Mouse (Mus musculus) heart, embryonic 16.5 days (tissue): ENCODE measurements around the gene Plscr5. TPM values are rescaled to one million over a fixed set of nuclear protein-coding genes. Genes with fewer than 3 reads are reported as not detected.
"Not testable (repeated sequence)": the region's sequence is repeated elsewhere in the genome, so short reads cannot be mapped to it uniquely, and the experiment has no call there.

Source experiments
- ATAC-seq: fragments of 200-750 bp; cut with Nextera tagmentation; replicated peaks from 2 replicates; pipeline ENCODE4 v1.8.0; 2017; ENCODE audit warnings: moderate number of reproducible peaks; ENCODE audit not compliant: insufficient read depth, low FRiP score; ENCODE audit errors: extremely low read depth
- H3K27ac ChIP-seq: fragments of 300-500 bp; sonication (generic); 2 replicates; pipeline ENCODE4 v1.5.1; 2014; ENCODE audit warnings: mild to moderate bottlenecking, low read length, control low read depth, moderate library complexity
- H3K27me3 ChIP-seq: fragments of 300-500 bp; sonication (generic); 2 replicates; pipeline ENCODE4 v1.6.1; 2014; ENCODE audit warnings: low read length, mixed read lengths; ENCODE audit not compliant: control insufficient read depth, insufficient read depth
- H3K36me3 ChIP-seq: fragments of 300-500 bp; sonication (generic); 2 replicates; pipeline ENCODE4 v1.6.1; 2014; ENCODE audit not compliant: control insufficient read depth, insufficient read depth
- H3K4me1 ChIP-seq: fragments of 300-500 bp; sonication (generic); 2 replicates; pipeline ENCODE4 v1.6.1; 2014; ENCODE audit warnings: low read length, mixed read lengths; ENCODE audit not compliant: control insufficient read depth, insufficient read depth
- H3K4me2 ChIP-seq: fragments of 300-500 bp; sonication (generic); 2 replicates; pipeline ENCODE4 v1.6.1; 2014; ENCODE audit warnings: low read depth, mild to moderate bottlenecking, control low read depth, low read length
- H3K4me3 ChIP-seq: fragments of 300-500 bp; sonication (generic); 2 replicates; pipeline ENCODE4 v1.5.1; 2014; ENCODE audit warnings: mild to moderate bottlenecking, control low read depth, low read length
- H3K9ac ChIP-seq: fragments of 300-500 bp; sonication (generic); 2 replicates; pipeline ENCODE4 v1.6.1; 2014; ENCODE audit warnings: low read length, control low read depth
- H3K9me3 ChIP-seq: fragments of 300-500 bp; sonication (generic); replicated peaks from 2 replicates; pipeline ENCODE4 v1.6.1; 2016; ENCODE audit warnings: low read length; ENCODE audit not compliant: control insufficient read depth
- WGBS: fragments of 180-500 bp; shearing (Covaris S2); extraction: QIAGEN DNeasy Blood & Tissue Kit; methylation state at CpG from one replicate; pipeline ENCODE4 v1.1.7; 2014; 5-methylcytosine and 5-hydroxymethylcytosine counted together
- polyA plus RNA-seq: library from polyadenylated mRNA; unstranded; fragments of >200 nt; fragmentation: Nextera tagmentation; extraction: Ambion mirVana; gene quantifications from 2 replicates; pipeline ENCODE4 v1.2.1, GENCODE M21; 2015

The Plscr5 gene
- not detected in 2 replicates for polyA plus RNA-seq

DNA sequence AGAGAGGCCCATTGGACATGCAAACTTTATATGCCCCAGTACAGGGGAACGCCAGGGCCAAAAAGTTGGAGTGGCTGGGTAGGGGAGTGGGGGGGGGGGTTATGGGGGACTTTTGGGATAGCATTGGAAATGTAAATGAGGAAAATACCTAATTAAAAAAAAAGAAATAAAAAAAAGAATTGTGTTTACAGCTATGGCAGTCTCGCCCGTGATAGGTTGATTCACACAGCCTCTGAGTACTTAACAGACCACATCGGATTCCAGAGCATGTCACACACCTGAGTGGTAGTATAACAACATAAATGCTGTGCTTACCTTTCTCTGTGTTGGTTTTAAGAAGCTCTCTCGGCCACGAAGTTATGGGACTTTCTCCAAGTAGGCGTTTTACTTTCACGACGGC, at the start of gene Plscr5:
Gene Plscr5, plus strand, starts transcription at position 301 of the 400 bp plus-strand sequence.
- ATAC-seq, H3K36me3 ChIP-seq, H3K27ac ChIP-seq, H3K4me1 ChIP-seq, H3K4me3 ChIP-seq, H3K9me3 ChIP-seq, H3K9ac ChIP-seq, H3K27me3 ChIP-seq, H3K4me2 ChIP-seq: not testable (repeated sequence)
- 63% methylated on average over 9 of the region's 9 CpGs for WGBS

DNA sequence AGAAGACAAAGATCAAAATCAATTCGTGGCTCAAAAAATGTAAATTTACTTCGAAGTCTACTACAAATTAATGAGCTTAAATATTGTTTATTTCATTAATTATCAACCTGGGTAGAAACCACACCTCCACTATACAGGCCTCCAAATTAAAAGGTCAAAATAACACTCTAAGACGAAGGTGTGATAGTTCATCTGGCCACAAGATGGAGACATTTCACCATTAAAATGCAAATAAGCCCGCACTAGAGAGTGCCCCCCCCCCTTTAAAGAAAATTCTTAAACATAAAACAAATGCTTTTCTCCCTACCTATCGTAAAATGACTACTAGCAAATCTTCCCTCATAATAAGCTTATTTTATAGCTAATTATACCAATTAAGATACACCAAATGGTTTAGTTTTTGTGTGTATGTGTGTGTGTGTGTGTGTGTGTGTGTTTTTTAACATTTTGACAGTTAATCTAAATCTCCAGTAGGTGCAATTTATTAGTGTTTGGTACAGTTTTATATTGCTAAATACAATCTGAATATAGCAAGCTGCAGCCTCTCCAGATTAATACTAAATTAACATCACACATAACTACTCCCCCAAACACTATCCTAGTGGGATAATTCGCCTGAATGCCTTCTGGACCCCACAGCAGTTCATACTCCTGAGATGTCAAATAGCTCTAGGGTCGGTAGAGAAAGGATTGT, 45.0 kb upstream of the Plscr5 start:
- H3K27me3 ChIP-seq = no peaks in the 10 kb centered on the region
- no peaks in the 10 kb centered on the region for H3K4me1 ChIP-seq
- H3K4me2 ChIP-seq = no peak overlapping the region
- no peaks in the 10 kb centered on the region for H3K36me3 ChIP-seq
- H3K9ac ChIP-seq = no peak overlapping the region
- no peaks in the 10 kb centered on the region for H3K9me3 ChIP-seq
- WGBS = 18% methylated on average over 7 of the region's 7 CpGs
- peak; percentile 49; the same call in 1 of the 2 replicates for ATAC-seq
- no peak overlapping the region for H3K4me3 ChIP-seq
- no peak overlapping the region for H3K27ac ChIP-seq

DNA sequence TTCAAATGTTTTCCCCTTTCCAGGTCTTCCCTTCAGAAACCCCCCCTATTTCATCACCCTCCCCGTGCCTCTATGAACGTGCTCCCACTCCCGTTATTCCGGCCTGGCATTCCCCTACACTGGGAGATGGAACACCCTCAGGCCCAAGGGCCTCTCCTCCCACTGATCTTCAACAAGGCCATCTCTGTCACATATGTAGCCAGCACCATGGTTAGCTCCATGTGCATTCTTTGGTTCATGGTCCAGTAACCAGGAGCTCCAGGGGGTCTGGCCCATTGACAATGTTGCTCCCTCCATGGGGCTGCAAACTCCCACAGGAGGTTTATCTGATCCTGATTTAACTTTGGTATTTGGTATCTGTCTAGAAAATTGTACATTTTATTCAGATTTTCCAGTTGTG, 30.5 kb upstream of the Plscr5 start:
- Histone ChIP-seq H3K36me3 (no peaks in the 10 kb centered on the region), H3K27ac (no peak overlapping the region), H3K9ac (no peak overlapping the region), H3K4me1 (no peaks in the 10 kb centered on the region), H3K4me2 (no peak overlapping the region), H3K9me3 (no peaks in the 10 kb centered on the region), H3K27me3 (no peaks in the 10 kb centered on the region), H3K4me3 (no peak overlapping the region)
- no peak for ATAC-seq
- WGBS = 79% methylated on average over 4 of the region's 4 CpGs

DNA sequence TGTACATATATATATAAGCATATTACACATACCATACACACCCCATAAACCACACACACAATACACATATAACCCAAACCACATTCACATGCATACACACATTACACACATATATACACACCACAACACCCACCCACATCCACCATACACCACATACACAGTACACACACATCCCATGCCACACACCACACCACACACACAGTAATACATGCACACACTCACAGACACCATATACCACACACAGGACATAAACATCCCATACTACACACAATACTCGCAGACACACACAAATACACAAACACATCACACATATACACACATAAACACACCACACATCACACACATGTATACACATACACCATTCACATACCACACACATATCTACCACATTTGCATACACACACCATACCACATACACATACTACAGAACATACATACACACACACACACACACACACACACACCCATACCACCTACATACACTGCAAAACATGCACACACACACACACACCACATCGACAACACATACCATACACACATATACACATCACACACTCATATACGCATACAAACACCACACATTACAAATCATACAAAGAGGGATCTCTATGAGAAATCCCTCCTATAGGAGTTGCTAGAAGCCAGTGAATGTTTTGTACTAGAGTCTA, 19.3 kb upstream of the Plscr5 start:
- no peak overlapping the region for H3K4me2 ChIP-seq
- no peaks in the 10 kb centered on the region for H3K9me3 ChIP-seq
- WGBS = 95% methylated on average over 3 of the region's 3 CpGs
- ATAC-seq = no peak
- H3K36me3 ChIP-seq = no peaks in the 10 kb centered on the region
- H3K9ac ChIP-seq = no peak overlapping the region
- H3K4me3 ChIP-seq = no peak overlapping the region
- no peaks in the 10 kb centered on the region for H3K4me1 ChIP-seq
- no peaks in the 10 kb centered on the region for H3K27me3 ChIP-seq
- no peak overlapping the region for H3K27ac ChIP-seq

DNA sequence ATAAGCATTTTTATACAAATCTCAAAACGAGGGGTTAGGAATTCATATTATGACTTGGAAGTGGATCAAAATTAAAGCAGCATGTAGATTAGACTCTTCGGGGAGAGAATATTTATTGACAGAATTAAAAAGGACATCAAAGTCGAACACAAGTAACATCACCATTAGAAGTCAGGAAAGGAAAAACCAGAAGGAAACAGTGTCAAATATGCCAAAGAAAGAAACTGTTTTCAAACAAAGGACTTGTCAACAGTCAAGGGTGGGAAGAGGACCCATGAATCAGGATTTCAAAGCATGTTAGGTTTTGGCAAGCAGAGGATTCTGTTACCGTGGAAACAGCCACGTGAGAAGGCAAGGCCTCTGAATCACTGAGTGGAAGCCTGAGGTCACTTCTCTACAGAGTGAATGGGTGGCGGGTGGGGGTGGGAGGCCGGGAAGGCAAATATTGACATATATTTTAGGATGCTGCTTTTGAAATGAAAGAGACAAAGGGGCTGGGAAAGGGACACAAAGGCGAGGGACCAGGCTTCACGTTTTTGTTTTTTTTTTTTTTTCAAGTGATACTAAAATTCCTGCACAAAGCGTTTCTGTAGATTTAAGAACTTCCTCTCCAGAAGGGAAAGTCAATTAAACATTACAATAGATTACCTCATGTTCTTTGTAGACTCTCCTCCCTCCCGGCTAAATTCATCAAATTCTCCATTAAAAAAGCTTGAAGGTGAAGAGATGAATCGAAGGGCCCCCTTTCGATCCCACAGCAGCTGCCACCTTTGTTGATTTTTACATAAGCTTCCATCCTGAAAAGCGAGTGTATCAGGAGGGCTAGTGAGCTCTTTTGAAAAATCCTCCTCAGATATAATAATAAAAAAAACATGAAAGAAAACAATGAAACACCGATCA, 18.3 kb upstream of the Plscr5 start:
- H3K27me3 ChIP-seq = no peaks in the 10 kb centered on the region
- no peak for ATAC-seq
- H3K4me2 ChIP-seq = no peak overlapping the region
- H3K27ac ChIP-seq = no peak overlapping the region
- WGBS = 53% methylated on average over 15 of the region's 15 CpGs
- no peak overlapping the region for H3K9ac ChIP-seq
- H3K9me3 ChIP-seq = no peaks in the 10 kb centered on the region
- no peaks in the 10 kb centered on the region for H3K36me3 ChIP-seq
- H3K4me1 ChIP-seq = no peaks in the 10 kb centered on the region
- no peak overlapping the region for H3K4me3 ChIP-seq

DNA sequence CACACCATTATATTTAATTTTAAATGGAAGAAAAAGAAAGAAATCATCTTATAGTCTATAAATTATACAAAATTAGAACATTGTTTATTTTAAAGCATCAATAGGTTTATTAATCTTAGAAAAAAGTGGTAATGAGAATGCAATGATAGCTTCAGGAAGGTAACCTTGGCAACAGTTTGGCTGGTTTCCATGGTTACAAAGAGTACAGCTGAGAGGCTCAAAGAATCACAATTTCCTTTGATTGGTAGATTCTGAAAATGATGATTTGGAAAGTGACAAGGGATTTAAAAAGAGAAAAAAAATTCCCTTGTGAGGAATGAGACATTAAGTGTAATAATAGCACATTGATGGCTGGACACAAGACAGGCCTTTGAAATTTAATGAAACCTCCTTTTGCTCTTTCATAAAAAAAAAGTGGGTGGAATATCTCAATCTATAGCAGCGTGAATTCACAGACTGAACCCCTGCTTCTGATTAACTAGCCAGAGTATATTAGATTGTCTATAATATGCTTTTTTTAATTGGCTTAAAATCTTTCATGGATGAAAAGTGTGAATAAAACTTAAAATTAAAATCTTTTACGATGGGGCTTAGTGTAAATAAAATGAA, 13.8 kb upstream of the Plscr5 start:
- no peaks in the 10 kb centered on the region for H3K9me3 ChIP-seq
- H3K9ac ChIP-seq = no peak overlapping the region
- no peak overlapping the region for H3K4me3 ChIP-seq
- no peaks in the 10 kb centered on the region for H3K27me3 ChIP-seq
- H3K36me3 ChIP-seq = no peaks in the 10 kb centered on the region
- WGBS = 76% methylated on average over 2 of the region's 2 CpGs
- no peaks in the 10 kb centered on the region for H3K4me1 ChIP-seq
- no peak for ATAC-seq
- no peak overlapping the region for H3K27ac ChIP-seq
- H3K4me2 ChIP-seq = no peak overlapping the region

DNA sequence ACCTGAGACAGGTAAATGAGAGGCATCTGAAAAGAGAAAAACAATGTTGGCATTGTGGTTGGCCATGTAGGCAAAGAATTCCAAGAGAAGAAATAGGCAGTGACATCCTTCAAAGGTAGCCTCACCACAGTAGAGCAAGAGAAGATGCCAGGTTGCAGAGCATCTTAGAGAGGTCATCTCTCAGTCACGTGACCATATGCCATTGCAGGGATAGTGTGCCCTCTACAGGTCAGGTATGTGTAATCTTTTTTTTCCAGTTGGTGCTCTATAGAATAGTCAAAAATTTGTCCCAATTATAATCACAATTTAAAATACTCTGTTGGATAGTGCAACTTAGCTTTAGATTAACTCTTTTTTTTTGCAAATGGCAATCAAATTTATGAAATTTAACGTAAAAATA, 1.4 kb upstream of the Plscr5 start:
- Histone ChIP-seq H3K9me3 (no peaks in the 10 kb centered on the region), H3K4me1 (no peaks in the 10 kb centered on the region), H3K36me3 (no peaks in the 10 kb centered on the region), H3K9ac (no peak overlapping the region), H3K4me2 (no peak overlapping the region), H3K27ac (no peak overlapping the region), H3K4me3 (no peak overlapping the region), H3K27me3 (no peaks in the 10 kb centered on the region)
- ATAC-seq = no peak
- 80% methylated on average over 2 of the region's 2 CpGs for WGBS

DNA sequence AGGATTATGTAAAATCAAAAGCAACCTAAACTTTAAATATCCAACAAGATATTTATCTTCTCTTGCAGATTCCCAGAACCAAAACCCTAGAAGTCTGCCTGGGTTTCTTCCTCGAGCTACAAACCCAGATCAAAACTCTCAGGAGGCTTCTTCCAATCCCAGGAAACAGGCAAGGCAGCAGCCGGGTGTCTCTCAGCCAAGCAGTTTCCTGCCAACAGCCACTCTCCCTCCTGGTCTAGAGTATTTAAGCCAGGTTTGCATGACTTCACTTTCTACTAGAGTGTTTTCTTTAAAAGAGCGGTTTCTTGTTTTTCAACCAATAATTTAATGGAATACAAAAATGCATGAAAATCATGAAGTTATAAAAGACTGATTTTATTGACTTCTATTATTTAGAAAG, 5.7 kb downstream of the Plscr5 start:
- H3K27me3 ChIP-seq = no peaks in the 10 kb centered on the region
- 51% methylated on average over 3 of the region's 3 CpGs for WGBS
- no peak overlapping the region for H3K4me3 ChIP-seq
- H3K4me1 ChIP-seq = no peaks in the 10 kb centered on the region
- H3K9me3 ChIP-seq = no peaks in the 10 kb centered on the region
- no peak overlapping the region for H3K9ac ChIP-seq
- ATAC-seq = no peak
- H3K4me2 ChIP-seq = no peak overlapping the region
- H3K36me3 ChIP-seq = no peaks in the 10 kb centered on the region
- H3K27ac ChIP-seq = no peak overlapping the region
